Mouse (Mus musculus) CH12.LX (cell line): ENCODE data around the gene Arih2.

ENCODE experiments used
- CHD2 ChIP-seq: IDR thresholded peaks from 2 replicates; pipeline ENCODE4 v1.6.1; 2011; ENCODE audit warnings: low read length, improper control_type of control experiment
- CTCF ChIP-seq, 2 experiments: IDR thresholded peaks in 1 of 2; conservative IDR thresholded peaks in 1 of 2; 2 replicates each; pipeline ENCODE4 v1.5.1; 2011 to 2012; ENCODE audit warnings: low read depth in 2 of 2, low read length in 2 of 2, improper control_type of control experiment in 1 of 2, inconsistent platforms in 1 of 2, mild to moderate bottlenecking in 1 of 2, moderate library complexity in 1 of 2
- ETS1 ChIP-seq: conservative IDR thresholded peaks from 2 replicates; pipeline ENCODE4 v1.6.1; 2012; ENCODE audit warnings: low read depth, mild to moderate bottlenecking, inconsistent platforms, low read length, improper control_type of control experiment, moderate library complexity
- GABPA ChIP-seq: IDR thresholded peaks from 2 replicates; pipeline ENCODE4 v1.6.1; 2012; ENCODE audit warnings: low read depth, low read length, improper control_type of control experiment, inconsistent platforms; ENCODE audit not compliant: insufficient replicate concordance
- IRF4 ChIP-seq: IDR thresholded peaks from 2 replicates; pipeline ENCODE4 v1.6.1; 2014; ENCODE audit warnings: low read depth, mild to moderate bottlenecking, inconsistent platforms, low read length, improper control_type of control experiment
- MAFK ChIP-seq: IDR thresholded peaks from 2 replicates; pipeline ENCODE4 v1.6.1; 2011; ENCODE audit warnings: low read length, improper control_type of control experiment; ENCODE audit not compliant: insufficient replicate concordance
- MXI1 ChIP-seq: IDR thresholded peaks from 2 replicates; pipeline ENCODE4 v1.6.1; 2011; ENCODE audit warnings: mild to moderate bottlenecking, low read depth, low read length, improper control_type of control experiment
- NELFE ChIP-seq: IDR thresholded peaks from 2 replicates; pipeline ENCODE4 v1.6.1; 2011; ENCODE audit warnings: low read depth, low read length, improper control_type of control experiment
- POLR2A ChIP-seq: IDR thresholded peaks from 2 replicates; pipeline ENCODE4 v1.6.1; 2011; ENCODE audit warnings: low read depth, mild to moderate bottlenecking, improper control_type of control experiment, low read length
- RAD21 ChIP-seq: IDR thresholded peaks from 2 replicates; pipeline ENCODE4 v1.6.1; 2011; ENCODE audit warnings: low read depth, mild to moderate bottlenecking, low read length, improper control_type of control experiment, moderate library complexity
- TCF12 ChIP-seq: IDR thresholded peaks from 2 replicates; pipeline ENCODE4 v1.6.1; 2014; ENCODE audit warnings: low read depth, mild to moderate bottlenecking, inconsistent platforms, low read length, improper control_type of control experiment
- USF1 ChIP-seq: IDR thresholded peaks from 2 replicates; pipeline ENCODE4 v1.6.1; 2014; ENCODE audit warnings: low read depth, mild to moderate bottlenecking, inconsistent platforms, low read length, improper control_type of control experiment
- ZKSCAN1 ChIP-seq: IDR thresholded peaks from 2 replicates; pipeline ENCODE4 v1.6.1; 2012; ENCODE audit warnings: low read depth, inconsistent platforms, low read length, improper control_type of control experiment, borderline replicate concordance

- TF ChIP-seq ETS1: no peak
- TF ChIP-seq USF1: no peak
- no peak for TF ChIP-seq MXI1
- TF ChIP-seq RAD21: no peak
- no peak for TF ChIP-seq CTCF (conservative IDR thresholded peaks at IDR 0.05 in 1 of 2, IDR thresholded peaks at IDR 0.05 in 1 of 2; ENCODE audit: low read depth in 2 of 2, low read length in 2 of 2)
- TF ChIP-seq POLR2A: no peak
- TF ChIP-seq CHD2: no peak
- no peak for TF ChIP-seq TCF12
- TF ChIP-seq GABPA: no peak
- TF ChIP-seq NELFE: no peak
- TF ChIP-seq IRF4: no peak
- no peak for TF ChIP-seq MAFK
- no peak for TF ChIP-seq ZKSCAN1
Observed at GRCm38 (mm10) chr9:108563671-108564070, 85.5 kb downstream of the Arih2 start.
